Mouse (Mus musculus) CD4-positive helper T cell, adult 2 months (primary cell): ENCODE results near the gene Pde8a.
"Not testable (repeated sequence)": the region's sequence is repeated elsewhere in the genome, so short reads cannot be mapped to it uniquely, and the experiment has no call there.

Experiments used
- DNase-seq: peaks from one replicate; pipeline ENCODE4 v3.0.0-alpha.2; 2012; ENCODE audit warnings: low read depth, missing footprints, low spot score

Gene Pde8a

DNA sequence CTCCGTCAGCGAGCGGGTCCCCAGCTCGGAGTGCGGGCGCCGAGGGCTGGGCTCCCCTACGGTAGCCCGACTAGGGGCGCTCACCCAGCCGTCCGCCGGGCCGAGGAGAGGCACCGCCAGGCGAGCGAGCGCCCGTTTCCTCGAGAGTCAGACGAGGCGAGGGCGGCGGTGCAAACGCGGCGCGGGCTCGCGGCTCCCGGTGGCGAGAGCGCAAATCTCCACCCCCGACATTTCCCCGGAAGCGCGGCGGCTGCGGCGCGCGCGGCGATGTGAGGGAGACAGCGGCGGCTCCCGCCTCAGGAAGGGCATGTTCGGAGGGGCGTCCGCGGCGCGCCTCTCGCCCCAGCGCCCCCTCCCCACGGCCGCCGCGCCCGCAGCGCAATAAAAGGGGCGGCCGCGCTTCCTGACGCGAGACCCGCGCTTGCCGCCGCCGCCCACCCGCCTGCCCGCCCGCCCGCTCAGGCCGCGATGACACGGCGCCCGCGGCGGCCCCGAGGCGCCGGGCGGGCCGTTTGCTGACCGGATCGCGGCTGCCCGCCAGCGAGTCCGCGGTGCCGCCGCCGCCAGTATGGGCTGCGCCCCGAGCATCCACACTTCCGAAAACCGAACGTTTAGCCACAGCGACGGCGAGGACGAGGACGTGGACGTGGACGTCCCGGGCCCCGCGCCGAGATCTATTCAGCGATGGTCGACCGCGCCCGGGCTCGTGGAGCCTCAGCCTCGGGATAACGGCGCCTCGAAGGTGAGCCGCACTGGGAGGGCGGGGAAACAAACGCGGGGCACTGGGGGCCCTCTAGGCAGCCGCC, at the start of gene Pde8a:
Gene Pde8a (plus strand): TSS at position 250 of the 806 bp plus-strand sequence.
- DNase-seq, result peak; percentile 40

DNA sequence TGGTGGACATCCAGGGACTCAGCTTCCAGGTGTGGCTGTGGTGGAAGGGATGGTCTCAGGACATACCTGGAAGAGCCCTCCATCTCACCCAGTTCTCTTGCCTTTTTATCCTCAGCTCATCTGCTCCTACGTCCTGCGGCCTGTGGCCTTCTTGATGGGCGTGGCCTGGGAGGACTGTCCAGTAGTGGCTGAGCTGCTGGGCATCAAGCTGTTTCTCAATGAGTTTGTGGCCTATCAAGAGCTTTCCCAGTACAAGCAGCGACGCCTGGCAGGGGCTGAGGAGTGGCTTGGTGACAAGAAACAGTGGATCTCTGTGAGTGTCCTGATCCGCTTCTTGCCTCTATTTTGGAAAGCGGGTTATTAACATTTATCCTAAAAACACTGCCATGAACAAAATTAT, 49.0 kb upstream of the Pde8a start:
- no peak for DNase-seq

DNA sequence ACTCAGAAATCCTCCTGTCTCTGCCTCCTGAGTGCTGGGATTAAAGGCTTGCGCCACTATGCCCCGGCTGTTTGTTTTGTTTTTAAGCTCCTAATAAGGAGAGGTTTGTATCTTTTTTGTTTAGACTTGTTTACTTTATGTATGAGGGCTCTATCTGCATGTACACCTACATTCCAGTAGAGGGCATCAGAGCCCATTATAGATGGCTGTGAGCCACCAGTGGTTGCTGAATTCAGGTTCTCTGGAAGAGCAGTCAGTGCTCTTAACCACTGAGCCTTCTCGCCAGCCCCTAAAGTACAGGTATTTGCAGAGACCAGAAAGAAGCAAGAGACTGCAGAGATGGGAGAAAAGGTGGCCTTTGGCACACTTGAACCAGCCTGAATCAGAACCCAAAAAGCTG, 46.3 kb upstream of the Pde8a start:
- DNase-seq, result peak; percentile 62

DNA sequence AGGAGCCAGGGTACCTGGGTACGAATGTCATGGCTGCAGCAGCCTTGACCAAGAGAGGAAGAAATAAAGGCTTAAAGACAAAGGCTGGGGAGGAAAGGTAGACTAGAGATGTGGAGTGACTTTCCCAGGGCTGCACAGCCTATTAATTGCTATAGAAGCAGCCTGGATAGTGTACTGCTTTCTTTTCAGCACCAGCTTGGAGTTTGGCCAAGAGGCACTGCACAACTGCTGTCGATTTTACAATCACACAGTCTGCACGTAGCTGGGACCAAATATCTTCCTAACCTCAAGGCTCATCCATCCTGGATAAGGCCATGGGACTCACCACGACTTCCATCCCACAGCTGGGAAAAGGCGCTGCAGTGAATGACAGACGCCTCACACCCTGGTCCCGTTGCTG, 44.0 kb upstream of the Pde8a start:
- no peak for DNase-seq

DNA sequence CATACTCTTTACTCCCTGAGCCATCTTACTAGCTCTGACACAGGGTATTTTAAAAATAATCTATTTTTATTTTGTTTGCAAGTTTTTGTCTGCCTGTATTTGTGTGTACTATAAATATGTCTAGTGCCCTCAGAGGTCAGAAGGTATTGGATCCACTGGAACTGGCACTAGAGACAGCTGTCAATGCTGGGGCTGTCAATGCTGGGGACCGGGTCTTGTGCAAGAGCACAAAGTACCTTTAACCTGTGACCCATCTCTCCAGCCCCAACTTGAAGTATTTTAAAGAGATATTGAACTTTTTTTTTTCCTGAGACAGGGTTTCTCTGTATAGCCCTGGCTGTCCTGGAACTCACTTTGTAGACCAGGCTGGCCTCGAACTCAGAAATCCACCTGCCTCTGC, 39.5 kb upstream of the Pde8a start:
- DNase-seq, result no peak

DNA sequence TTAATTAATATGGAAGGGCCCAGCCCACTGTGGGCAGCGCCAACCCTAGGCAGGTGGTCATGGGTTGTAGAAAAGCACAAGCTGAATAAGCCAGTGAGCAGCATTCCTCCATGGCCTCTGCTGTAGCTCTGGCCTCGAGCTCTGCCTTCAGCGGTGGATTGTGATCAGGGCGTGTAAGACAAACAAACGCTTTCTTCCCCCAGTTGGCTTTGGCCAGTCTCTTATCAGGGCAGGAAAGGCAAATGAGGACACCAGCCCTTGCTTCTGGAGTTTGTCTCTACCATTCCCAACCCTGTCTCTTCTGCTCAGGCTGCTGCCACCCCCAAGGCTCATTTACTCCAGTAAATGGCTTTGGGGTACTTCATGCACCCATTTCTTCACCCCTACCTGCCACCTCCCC, 38.7 kb upstream of the Pde8a start:
- DNase-seq, result no peak

DNA sequence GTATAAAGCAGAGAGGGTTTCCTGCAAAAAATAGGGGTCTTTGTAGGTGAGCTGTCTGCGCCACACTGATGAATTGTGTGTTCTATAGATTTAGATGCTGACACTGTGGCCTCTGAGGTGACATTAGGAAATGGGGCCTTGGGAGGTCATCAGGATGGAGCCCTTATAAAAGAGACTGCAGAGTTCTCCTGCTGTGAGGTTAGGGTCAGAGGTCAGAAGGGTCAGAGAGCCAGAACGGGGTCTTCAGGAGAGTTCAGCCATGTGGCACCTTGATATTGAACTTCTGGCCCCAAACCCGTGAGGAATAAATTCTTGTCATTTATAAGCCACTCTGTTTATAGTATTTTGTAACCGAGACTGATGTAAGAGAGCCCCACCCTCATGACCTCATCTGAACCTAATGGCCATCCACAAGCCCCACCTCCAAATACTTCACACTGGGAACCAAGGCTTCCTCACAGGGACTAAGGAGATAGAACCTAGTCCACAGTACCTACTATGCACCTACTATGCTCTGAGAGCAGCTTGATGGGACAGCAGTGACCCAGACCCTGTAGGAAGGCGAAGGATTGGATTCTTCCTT, 37.1 kb upstream of the Pde8a start:
- no peak for DNase-seq

DNA sequence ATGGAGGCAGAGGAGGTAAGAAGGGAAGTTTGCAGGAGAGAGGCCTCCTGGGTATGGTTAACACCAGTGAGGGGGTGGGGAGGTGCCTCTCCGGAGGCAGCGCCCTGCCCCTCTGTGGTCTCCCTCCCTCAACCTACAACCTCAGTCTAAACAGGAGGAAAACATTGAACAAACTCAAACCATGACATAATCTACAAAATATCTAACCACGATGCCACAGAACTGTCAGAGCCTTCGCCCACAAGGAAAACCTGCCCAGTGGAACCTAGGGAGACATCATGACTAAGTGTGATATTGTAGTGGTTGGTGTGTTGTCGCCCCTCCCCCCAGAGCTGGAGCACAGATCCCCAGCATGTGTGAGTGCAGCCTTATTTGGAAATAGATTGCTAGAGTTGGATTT, 33.9 kb upstream of the Pde8a start:
- DNase-seq, result peak; percentile 82

DNA sequence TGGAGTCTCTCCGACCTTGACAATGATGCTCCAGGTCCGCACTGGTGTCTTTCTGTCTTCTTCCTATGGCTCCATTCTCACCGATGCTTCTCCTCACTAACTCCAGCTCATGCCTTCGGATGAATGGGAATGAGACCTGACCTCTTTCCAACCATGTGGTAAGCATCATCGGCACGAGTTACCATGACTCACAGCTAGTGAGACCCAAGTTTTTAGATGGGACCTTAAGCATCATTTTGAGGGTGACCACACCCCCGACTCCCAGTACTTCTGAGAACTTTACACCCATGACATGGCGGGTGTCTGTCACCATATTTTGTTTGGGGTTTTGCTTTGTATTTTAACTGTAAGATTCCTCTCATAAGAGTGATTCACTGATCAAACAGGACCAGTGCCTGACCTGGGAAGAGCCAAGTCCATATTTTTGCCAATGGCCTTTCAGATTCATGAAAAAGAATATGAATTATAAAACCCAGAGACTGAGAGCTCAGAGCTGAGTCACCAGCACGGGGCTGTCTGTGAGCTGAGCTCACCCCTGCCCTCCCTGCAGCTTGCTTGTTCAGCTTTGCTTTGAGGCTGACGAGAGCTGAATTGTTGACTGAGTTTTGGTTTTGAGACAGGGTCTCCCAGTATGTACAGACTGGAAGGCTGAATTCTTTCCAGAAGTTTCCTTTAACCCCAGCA, 30.8 kb upstream of the Pde8a start:
- DNase-seq, result no peak

DNA sequence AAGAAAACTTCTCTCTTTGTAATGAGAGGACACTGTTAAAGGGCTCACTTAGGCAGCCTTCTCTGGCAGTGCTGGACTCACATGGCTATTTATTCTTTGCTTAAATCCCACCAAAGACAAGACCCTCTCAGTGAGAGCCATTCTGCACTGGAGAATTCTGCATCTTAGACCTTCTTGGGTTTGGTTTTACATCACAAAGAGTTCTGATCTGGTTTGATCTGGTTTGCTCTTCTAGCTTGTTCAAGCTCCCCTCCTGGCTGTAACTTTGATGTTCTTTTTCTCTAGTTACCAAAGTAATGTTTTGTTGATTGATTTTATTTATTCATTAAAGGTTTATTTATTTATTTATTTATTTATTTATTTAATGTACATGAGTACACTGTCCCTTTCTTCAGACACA, 30.2 kb upstream of the Pde8a start:
- no peak for DNase-seq

DNA sequence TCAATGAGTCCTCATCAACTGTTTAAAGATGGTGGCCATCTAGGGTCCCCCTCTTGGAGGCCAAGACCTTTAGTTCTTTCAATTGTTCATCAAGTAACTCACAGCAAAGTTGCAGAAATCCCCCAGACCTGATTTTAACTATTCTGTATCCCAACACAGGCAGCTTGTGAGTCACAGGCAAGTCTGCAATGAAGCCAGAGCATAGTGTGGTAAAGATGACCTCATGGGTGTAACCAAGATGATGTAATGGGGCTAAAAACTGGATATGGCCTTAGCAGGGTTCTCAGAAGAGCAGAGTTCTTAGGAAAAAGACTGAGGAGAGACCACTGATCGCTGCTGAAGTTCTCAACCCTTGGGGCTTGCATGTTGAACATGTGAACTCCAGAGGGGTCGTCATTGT, 29.3 kb upstream of the Pde8a start:
- DNase-seq, result no peak

DNA sequence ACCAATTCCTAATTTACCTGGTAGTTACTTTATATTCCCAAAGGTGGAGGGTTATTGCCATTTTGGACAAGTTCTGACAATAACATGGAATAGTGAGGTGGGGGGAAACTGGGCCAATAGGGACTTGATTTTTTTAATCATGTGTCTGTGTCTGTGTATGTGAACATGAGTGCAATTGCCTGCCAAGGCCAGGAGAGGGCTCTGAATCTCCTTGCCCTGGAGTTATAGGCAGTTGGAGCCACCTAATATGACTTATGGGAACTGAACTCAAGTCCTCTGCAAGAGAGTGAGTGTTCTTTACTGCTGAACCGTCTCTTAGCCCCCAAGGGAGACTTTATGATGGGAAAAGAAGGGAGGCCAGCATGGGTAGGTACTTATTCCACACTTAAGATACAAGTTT, 28.7 kb upstream of the Pde8a start:
- no peak for DNase-seq

DNA sequence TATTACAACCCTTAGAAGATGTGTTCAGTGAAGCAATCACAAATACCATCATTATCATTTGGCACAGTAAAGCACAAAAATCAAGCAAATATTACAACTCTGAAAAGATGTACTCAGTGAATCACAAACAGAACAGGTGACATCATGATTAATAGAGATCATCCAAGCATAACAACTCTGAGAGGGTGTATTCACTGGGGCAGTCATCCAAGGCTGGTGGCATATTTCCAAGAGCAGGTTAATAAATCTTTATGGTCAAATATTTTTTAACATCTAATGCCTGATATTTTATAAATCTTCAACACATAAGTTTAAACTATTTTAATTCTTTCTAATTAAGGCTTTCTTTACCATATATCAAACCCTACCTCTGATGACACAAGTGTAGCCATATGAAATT, 27.4 kb upstream of the Pde8a start:
- not testable (repeated sequence) for DNase-seq

DNA sequence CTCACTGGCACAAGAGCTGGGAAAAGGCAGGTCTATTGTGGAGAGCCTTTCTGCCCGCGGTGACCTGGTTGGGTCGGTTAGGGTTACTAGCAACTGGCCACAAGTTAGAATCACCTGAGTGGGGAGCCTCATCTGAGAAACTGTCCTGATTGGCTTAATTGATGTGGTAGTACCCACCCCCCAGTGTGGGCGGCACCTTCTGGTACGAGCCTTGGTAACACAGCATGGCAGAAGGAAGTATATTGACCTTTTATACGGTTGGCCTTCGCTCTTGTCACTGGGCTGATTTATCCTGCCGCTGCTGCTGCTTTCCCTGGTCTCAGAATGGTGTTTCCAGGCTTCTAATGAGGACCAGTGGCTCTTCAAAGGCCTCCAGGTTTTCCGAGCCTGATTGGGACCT, 24.2 kb upstream of the Pde8a start:
- DNase-seq, result no peak

DNA sequence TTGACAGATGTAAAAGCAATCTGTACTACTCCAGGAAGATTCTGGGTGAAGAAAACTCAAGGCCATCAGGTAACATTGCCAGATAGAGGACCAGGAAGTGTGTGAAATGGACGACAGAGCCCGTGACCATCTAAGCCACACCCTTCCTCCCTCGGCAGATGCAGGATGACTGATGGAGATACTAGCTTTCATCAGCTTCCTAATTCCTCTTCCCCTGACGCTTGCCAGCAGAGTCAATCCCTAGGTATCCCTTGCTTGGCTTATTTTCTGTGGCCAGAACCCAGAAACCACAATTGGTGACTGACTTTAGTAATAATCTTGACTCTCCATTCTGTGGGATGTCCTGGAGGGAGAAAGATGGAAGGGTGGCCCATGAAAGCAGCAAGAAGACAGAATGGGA, 17.9 kb upstream of the Pde8a start:
- DNase-seq, result no peak

DNA sequence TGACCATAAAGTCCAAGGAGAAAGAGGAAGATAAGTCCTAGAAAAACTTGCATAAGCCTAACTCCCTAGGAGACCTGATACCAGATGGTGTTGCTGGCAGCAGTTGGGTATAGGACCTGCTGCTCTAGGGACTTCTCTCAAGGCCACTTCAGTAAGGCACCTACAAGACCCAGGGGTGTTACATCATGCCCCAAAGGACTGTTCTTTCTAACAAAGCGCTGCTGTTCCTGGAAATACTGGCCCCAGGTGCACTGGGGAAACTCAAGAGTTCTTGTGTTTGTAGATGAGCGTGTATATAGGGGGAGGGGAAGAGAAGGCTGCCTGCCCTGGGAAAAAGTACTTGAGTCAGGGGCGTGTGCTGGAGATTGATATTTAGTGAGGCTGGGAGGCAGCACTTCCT, 16.6 kb upstream of the Pde8a start:
- DNase-seq, result no peak

DNA sequence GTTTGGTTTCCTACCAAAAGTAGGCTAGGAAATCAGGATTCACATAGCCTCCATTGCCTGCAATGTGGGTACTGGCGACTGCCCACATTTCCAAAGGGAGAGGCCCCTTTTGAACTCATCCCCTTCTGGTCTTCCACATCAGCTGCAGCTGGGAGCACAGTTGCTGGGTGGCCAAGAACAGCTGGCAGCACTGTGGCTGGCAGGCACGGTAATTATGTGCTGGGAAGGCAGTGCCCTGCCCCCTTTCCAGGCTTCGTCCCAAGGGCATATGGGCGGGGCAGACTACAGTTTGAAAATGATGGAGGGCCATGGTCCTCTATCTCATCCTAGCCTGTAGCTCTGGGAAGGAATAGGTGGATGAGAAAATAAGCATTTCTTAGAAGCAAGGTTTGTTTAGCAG, 14.9 kb upstream of the Pde8a start:
- no peak for DNase-seq

DNA sequence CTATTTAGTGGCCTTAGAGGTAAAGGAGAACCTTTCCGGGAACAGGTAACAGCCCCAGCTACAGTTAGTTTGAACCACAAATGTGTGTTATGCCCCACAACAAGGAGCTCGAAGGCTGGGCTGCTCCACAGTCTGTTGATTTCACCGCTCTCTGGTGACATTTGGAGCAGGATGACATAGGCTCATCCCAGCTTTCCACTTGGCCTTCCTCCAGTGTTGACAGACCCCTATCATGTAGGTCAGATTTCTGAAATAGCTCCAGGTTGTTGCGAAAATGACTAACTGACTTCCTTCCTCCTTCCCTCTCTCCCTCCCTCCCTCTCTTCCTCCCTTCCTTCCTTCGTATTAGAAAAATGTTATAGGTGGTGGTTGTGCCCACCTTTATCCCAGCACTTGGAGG, 14.3 kb upstream of the Pde8a start:
- DNase-seq, result no peak

DNA sequence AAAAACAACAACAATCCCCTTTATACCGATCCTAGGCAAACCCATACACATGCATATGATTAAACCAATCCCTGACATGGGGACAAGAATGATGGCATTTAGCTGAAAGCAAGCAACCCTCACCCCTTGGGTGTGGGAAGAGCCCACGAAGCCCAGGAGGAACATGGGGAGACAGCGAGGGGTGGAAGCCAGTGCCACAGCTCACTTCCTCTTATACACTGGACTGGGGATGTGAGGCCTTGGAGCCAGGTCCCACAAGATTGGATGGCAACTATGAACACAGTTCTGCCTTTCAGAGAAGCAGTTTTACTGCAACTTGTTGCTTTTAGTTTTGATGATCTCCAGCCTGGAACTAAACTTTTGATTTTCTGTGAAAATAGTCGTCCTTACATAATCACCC, 13.6 kb upstream of the Pde8a start:
- no peak for DNase-seq

DNA sequence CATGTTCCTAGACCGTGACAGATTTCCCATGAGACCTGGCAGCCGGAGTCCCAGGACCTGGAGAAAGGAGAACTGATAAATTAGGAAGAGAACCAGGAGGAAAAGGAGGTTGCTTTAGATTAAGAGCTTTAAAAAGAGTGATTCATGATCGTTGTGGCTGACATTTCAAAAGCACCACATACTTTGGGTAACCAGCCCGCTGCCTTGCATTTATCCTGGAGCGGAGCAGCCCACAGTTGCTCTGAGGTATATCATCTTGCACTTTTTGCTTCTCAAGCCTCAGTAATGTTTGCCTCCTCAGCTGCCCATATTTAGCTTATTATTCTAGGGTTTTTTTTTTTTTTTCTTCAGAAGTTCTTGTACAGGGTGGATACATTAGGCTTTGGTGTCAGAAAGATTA, 11.0 kb upstream of the Pde8a start:
- no peak for DNase-seq

DNA sequence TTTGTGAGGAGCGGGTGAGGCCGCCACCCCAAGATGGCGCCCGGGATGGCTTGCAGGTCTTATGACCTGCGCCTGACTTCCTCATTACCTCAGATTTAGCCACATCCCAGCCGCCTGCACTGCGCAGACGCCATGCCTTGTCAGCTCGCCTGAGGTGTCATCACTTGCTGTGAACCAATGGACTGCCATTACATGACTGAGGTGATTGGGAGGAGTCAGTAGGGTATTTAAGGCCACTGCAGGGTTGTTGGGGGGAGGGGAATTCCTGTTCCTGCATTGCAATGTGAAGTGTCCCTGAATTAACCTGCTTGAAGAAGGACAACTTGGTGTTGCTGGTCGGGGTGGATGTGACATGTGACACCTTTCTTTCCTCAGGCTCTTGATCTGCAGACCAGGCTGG, 9.8 kb upstream of the Pde8a start:
- not testable (repeated sequence) for DNase-seq

DNA sequence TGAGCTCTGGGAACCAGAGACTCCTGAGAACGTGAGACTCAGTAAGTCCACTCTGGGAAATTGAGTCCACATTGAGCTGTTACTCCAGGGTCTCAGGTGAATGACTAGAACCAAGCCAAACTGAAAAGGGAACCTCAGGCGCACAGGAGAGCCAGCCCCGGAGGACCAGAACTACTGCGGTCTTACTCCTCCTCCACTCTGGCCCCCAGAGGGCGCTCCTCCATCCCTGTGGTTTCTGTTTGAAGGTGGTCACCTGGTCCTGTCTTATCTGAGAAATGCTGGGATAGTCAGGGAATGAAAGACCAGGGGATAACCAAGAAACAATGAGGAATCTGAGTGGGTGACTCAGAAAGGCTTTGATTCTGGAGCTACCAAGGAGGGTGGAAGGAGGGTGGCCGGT, 4.5 kb upstream of the Pde8a start:
- peak; percentile 36 for DNase-seq
